Mouse (Mus musculus): ENCODE results near the gene Ephb1.

Ephb1 gene

GRCm38 (mm10) chr9:102305432-102306100 lies 48.9 kb downstream of the Ephb1 start:
- no peak for DNase-seq (ENCODE audit: low spot score)

DNA sequence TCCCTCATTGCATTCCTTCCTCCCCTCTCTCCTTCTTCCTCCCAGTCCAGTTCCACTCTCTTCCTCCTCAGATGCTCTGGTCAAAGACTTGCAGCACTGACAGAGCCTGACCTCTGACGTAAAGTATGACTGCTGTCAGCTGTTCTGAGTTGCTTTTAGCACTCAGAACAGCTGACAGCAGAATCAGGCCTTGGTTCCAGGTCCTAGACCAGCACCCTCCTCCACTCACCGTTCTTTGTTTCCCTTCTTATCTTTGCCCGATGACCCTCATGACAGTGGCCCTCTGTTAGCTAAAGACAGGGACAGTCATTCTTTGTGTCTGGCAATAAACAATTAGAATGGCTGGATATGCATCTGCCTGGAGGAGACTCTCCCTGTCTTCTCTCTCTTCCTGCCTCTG lies 49.7 kb downstream of the Ephb1 start:
- DNase-seq (ENCODE audit: low spot score) = no peak

DNA sequence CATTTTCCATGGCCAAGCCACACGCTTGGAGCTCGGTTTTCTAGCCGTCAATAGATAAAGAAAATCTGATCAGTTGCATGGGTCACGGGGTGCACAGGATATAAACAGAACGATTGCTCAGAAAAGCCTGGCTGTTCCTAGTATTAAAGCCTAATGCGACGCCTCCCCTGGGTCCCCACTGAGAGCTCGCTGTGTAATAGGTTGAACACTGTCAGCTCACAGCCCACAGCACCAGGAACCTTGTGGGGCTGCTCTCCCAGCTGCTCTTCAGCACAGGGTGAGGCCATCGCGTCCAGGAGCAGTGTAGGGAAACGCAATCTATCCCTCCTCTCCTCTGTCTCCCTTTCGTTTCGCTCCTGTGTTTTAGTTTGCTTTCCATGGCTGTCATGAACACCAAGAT lies 50.6 kb downstream of the Ephb1 start:
- no peak for DNase-seq (ENCODE audit: low spot score)

GRCm38 (mm10) chr9:102300985-102301384 lies 53.5 kb downstream of the Ephb1 start:
- DNase-seq (ENCODE audit: low spot score) = no peak

- no peak for DNase-seq (ENCODE audit: low spot score)
These were observed 55.8 kb downstream of the Ephb1 start for GRCm38 (mm10) chr9:102298741-102299140.

DNA sequence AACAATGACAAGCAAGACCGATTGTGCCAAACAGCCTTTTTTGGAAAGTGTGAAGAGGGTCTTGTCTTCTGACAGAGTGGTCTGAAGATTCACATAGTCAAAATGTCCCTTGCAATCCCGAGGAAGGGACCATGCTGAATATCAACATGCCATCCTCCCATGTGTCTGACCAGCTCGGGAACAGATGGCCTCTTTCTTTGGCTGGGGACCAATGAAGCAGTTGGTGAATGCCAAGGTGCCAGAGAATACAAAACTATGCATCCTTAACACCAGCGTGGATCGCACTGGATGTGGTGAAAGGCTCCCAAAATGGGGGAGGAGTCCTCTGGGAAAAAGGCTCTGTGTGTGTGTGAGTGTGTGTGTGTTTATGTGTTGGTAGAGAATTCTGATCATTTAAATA lies 56.5 kb downstream of the Ephb1 start:
- no peak for DNase-seq (ENCODE audit: low spot score)

GRCm38 (mm10) chr9:102297176-102297575 lies 57.3 kb downstream of the Ephb1 start:
- DNase-seq (ENCODE audit: low spot score) = no peak

GRCm38 (mm10) chr9:102293605-102294004 lies 60.9 kb downstream of the Ephb1 start:
- no peak for DNase-seq (ENCODE audit: low spot score)

DNA sequence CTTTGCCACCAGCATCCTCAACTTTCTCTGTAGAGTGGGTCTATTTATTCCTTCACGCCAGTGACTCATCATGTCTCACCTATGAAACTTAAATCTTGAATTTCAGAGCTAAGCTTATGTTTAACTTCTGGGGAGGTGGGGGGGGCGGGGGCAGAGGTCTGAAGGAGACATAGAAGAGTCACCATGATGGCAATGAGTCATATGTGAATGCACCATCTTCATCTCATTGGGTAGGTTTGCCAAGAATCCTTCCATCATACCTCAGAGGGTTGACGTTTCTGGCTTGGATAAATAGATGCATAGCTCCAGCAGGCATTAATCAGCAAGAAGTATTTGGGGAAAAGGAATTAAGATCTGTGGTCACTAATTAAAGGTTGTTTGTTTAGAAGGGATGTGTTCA lies 63.3 kb downstream of the Ephb1 start:
- DNase-seq (ENCODE audit: low spot score) = no peak

GRCm38 (mm10) chr9:102288356-102288755 lies 66.1 kb downstream of the Ephb1 start:
- DNase-seq (ENCODE audit: low spot score) = no peak

DNA sequence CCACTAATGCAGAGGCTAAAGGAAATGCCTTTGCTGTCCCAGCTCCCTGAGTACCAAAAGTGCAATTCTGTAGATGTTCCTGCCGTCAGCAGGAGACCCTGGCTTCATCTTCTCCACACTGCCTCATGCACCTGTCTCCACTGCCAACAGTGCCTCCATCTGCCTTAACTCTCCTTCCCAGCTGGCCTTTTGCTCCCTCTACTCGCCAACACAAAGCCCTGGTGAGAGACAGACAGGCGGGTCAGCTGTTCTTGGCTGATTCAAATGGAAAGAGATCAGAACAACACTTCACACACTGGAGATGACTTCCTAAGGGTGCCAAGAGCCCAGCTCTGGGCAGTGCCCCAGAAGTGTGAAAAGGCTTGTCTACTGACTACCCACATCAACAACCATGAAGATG lies 78.6 kb downstream of the Ephb1 start:
- no peak for DNase-seq (ENCODE audit: low spot score)

- no peak for DNase-seq (ENCODE audit: low spot score)
These were observed 80.5 kb downstream of the Ephb1 start for GRCm38 (mm10) chr9:102274016-102274415.

DNA sequence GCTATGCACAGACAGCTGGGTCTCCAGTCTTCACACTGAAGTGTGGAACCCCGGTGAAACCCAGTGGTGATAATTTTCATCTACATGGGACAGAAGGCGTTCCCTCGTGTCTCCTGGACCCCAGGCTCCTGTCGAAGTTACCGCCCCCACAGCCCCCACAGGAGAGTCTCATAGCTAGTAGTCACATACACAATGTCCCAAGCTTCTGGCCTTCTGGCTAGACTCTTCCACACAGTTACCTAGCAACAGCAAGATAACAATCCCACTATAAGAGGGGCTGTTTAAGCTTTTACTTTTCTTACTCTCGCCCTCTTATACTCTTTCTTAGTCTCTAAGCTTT lies 81.1 kb downstream of the Ephb1 start:
- no peak for DNase-seq (ENCODE audit: low spot score)

- DNase-seq (ENCODE audit: low spot score) = no peak
These were observed 81.6 kb downstream of the Ephb1 start for GRCm38 (mm10) chr9:102272731-102273468.

GRCm38 (mm10) chr9:102270496-102270895 lies 84.0 kb downstream of the Ephb1 start:
- no peak for DNase-seq (ENCODE audit: low spot score)

DNA sequence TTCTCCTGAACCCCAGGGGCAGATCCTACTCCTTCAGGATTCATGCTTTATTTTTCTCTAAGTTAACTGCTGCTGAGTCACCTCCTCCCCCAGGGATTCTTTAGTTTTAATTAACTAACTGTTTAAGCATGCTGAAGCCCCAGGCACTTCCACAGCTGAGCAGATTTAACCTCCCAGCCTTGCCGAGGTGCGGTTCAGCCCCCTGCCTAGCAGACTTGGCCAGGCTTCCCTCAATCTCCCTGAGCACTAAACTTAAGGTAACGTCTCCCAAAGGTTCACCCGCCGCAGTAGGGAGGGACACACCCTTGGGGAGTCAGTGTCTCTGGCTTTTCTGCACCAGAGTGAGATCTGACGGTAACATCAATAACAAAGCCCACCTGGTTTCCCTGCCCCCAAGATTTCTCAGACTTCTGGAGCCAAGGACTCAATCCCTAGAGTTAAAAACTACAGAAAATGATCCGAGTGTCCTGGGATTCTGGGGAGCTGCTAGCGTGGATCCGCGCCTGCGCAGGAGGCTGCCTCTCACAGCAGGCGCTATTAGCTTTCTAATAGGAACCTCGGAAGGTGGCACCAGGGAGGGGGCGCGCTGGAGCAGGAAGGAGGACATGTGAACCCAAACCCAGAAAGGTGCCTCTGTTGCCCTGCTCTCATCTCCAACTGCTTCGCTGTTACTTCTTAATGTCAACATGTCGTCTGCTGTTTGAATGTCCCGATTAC lies 87.0 kb downstream of the Ephb1 start:
- DNase-seq (ENCODE audit: low spot score) = peak; percentile 70

- DNase-seq (ENCODE audit: low spot score) = no peak
These were observed 90.7 kb downstream of the Ephb1 start for GRCm38 (mm10) chr9:102263760-102264159.

DNA sequence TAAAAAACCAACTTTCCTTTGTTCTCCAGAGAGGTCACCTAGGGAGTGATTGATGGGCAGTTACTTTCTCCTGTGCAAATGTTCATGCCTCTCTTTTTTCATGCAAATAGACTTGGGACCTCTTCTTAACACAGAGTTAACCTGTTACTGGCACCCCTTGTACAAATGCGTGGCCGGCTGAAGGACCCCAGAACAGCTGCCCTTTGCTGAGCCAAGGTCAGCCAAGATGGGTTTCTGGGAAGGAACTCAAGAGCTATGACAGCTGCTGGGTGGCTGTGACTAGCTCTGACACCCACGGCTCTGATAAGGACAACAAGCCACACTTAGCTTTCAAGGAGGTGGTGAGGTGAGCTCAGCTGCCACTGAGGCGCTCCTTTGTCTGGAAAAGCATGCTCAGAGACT lies 92.4 kb downstream of the Ephb1 start:
- peak; percentile 69 for DNase-seq (ENCODE audit: low spot score)

- DNase-seq (ENCODE audit: low spot score) = peak; percentile 45
These were observed 93.0 kb downstream of the Ephb1 start for GRCm38 (mm10) chr9:102261511-102261910.

DNA sequence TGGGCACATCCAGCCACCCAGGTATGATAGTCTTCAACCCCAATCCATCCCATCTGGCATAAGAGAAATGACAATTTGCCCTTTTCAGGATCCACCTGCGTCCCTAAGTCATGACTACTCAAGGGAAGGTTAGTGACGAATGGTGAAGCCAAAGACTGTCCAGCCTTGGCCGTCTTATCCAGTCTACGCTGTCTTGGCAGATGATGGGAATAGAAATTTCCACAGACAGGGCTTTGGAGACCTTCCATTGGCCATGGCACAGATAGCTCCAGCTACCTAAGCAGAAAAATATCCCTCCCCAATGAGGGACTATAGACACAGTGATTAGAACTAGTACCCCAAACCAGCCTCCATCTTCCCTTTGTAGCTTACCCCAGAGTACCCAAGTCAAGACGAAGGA lies 98.1 kb downstream of the Ephb1 start:
- DNase-seq (ENCODE audit: low spot score) = no peak

DNA sequence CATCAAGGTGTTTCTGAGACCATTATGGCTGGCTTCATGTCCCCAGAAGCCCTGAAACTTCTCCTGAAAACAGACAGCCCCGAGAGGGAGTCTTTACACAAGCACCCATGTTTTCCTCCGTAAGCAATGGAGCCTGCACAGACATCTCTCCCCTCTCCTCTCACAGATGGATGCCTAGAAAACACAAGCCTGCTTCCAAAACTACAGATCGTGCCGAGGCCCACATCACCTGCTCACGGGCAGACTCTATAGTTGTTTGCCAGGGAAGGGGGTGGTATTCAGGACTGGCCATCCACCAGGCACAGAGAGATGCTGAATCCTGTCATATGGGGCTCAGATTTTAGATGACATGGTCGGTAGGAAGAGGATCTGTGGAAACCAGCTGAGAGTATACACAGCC lies 98.7 kb downstream of the Ephb1 start:
- no peak for DNase-seq (ENCODE audit: low spot score)

GRCm38 (mm10) chr9:102249124-102249816 lies 105.2 kb downstream of the Ephb1 start:
- peak; percentile 36 for DNase-seq (ENCODE audit: low spot score)

- DNase-seq (ENCODE audit: low spot score) = no peak
These were observed 108.9 kb downstream of the Ephb1 start for GRCm38 (mm10) chr9:102245551-102245950.

Measured in embryo, embryonic 10.5 days (tissue).